Mouse (Mus musculus) thymus, adult 18-20 months (tissue): ENCODE data around the gene Rai1.
A peak's percentile ranks its signal among the peaks of the same experiment; 100 is the strongest.

Experiments
- DNase-seq, 2 experiments: peaks; one replicate each; pipeline ENCODE4 v3.0.0; 2022; ENCODE audit warnings: mixed read lengths in 2 of 2

Rai1 gene

DNA sequence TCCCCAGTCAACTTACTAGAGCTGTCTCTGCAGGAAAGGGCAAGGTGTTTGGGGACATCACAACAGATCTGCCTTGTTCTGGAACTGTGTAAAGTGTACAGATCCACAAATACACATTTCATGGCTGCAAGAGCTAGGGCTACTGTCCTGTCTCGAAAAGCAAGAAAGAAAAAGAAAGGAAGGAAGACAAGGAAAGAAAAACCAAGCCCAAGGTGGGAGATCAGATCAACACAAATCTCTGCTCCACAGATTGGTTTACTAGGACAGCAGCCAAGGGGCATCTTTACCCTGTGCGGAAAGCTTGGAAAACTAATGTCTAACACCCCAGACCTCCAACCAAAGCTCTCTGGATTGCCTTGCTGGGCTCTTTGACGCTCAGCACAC is 117.3 kb downstream of the Rai1 start:
- no peak for DNase-seq

GRCm38 (mm10) chr11:60222469-60223236 is 117.8 kb downstream of the Rai1 start, which contains the start of gene Srebf1:
Gene Srebf1 (minus strand): TSS chr11:60222581.
- peak; percentile 71 to 78 for DNase-seq

- peak in 1 of 2 experiments; percentile 32 for DNase-seq
Observed at GRCm38 (mm10) chr11:60224676-60225075, 119.9 kb downstream of the Rai1 start.

GRCm38 (mm10) chr11:60225874-60226273 is 121.1 kb downstream of the Rai1 start:
- DNase-seq, result no peak

- no peak for DNase-seq
Observed at GRCm38 (mm10) chr11:60228525-60228924, 123.7 kb downstream of the Rai1 start.

DNA sequence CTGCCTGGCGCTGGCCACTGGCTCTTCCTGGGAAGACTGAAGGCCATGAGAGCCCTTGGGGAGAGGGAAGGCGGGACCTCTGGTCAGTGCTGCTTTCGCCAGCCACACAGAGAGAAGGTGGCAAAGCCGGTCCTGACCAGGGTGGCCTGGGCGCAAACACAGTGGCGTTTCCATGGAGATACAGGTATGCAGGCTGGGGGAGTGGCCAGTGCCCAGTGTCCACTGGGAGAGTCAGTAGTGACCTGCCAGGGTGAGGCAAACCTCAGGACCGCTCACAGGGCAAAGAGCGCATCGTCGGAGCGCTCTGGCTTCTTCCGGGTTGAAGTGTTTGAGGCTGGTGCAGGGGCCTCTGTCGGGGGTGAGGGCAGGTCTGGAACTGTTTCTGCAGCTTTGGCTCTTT is 125.0 kb downstream of the Rai1 start:
- no peak for DNase-seq

DNA sequence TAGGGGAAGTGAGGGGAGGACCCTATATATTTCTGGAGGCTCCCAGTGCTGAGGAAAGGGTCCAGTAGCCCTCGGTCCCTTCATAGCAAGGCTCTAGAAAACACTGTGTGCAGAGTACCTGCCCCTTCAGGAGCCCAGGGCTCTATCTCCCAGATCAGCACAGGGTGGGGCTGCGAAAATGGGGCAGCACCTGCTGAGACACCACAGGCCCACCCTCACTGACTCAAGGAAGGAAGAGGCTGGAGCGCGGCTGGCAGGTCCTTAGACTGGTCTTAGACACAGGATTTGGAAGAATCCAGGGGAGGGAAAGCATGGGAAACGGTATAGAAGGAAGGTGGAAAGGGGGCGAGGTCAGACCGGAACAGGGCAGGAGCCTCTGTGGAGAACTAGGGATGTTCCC is 125.7 kb downstream of the Rai1 start:
- peak; percentile 64 to 73 for DNase-seq

- no peak for DNase-seq
Observed at GRCm38 (mm10) chr11:60231326-60231725, 126.5 kb downstream of the Rai1 start.

GRCm38 (mm10) chr11:60231951-60232350 is 127.1 kb downstream of the Rai1 start:
- DNase-seq, result peak; percentile 55 to 72

GRCm38 (mm10) chr11:60232441-60233058 is 127.7 kb downstream of the Rai1 start:
- peak; percentile 48 to 62 for DNase-seq

- DNase-seq, result peak in 1 of 2 experiments; percentile 35
Observed at GRCm38 (mm10) chr11:60233235-60233634, 128.4 kb downstream of the Rai1 start.

- DNase-seq, result peak; percentile 70 to 80
Observed at GRCm38 (mm10) chr11:60235351-60235750, 130.5 kb downstream of the Rai1 start.

DNA sequence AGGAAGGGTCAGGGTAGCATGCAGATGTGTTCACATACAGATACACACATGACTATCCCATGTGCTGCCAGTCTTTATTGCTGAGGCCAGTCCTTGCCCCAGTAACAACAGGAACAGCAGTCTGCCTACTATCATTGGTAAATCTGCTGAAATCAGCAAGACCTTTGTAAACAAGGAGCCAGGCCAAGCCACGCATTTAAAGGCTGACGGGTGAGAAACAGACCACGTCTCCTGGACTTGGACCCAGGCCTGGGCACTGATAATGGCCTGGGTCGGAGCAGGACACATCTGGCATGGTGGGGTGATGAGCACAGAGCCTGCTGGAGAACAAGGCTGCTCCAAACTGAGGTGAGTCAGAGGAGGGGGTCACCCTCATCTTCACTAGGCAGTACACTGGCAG is 135.7 kb downstream of the Rai1 start:
- DNase-seq, result no peak

DNA sequence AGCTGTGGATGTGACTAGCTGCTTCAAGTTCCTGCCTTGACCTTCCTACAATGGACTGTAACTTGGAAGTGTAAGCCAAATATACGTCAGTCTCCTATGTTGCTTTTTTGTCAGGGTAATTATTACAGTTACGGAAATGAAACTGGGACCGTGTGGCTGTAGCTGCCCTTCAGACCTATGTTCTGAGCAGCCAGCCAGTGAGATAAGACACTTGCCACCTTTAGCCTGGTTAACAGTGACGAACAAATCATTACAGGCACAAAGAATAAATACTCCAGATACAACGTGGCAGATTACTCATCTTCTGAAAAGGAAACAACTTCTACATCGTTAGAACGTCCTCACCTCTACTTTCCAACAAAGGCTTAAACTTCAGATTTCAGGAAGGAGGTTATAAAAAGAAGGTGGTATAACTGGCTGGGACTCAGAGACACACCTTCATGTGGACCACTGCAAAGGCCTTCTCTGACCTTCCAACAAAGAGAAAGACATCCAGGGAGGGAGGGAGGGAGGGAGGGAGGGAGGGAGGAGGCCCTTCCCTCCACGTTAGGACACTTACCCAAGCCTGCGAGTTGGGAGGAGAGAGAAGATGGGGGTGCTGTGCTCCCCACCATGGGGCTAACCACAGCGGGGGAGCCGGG is 139.8 kb downstream of the Rai1 start:
- DNase-seq, result no peak

DNA sequence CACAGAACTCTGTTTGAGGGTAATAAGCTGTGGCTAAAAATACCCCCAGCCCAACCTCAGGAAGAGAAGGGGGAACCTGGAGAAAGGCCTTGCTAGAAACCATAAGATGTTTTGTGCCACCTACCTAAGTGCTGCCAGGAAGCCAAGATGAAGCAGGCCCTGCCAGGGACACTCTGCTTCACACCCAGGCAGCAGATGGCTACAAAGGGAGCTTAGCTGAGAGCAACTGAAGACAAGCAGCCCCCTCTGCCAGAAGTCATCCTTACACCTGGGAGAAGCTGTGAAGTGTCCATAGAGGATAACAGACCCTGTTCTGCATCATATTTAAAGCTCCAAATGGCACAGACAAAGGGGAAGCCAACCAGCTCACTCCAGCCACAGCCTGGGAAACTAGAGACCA is 141.3 kb downstream of the Rai1 start:
- peak in 1 of 2 experiments; percentile 40 for DNase-seq

DNA sequence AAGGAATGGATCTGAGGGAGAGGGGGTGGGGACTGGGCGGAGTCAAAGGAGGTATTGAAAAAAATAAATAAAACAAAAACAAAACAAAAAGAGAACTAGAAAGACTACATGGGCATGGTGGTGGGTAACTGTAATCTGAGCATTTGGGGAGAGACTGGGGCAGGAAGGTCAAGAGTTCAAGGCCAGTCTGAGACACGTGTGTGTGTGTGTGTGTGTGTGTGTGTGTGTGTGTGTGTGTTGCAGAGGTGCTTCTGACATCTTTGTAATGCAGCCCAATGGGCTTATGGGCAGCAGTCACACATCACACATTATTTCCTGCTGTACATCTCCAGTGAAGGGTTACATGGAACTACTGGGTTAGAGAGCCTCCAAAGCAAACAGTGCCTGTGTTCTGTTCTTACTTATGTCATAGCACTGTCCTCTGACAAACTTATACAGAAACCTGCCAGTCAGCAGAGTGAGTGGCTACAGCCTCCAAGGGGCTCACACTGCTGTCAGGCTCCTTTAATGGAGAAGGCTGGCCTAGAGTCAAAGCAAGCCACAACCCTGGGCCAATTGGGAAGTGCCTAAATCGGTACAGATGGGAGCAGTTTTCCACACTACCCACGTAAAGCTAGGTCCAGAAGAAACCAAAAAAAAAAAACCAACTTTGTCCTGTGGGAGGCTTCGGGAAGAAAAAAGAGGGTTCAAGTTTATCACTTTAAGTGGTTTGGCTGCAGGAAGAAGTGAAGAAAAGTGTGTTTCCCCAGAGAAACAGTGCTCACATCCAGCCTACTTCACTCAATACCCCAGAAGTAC is 143.1 kb downstream of the Rai1 start:
- DNase-seq, result no peak
